Mouse (Mus musculus) lung, postnatal 0 days (tissue): ENCODE data around the gene Inpp4a.

Experiments used
- CTCF ChIP-seq: IDR thresholded peaks from 2 replicates; pipeline ENCODE4 v1.5.1; 2016; ENCODE audit warnings: antibody characterized with exemption, mild to moderate bottlenecking
- EP300 ChIP-seq: IDR thresholded peaks from 2 replicates; pipeline ENCODE4 v1.6.1; 2016; ENCODE audit warnings: antibody characterized with exemption, mild to moderate bottlenecking, control low read depth

DNA sequence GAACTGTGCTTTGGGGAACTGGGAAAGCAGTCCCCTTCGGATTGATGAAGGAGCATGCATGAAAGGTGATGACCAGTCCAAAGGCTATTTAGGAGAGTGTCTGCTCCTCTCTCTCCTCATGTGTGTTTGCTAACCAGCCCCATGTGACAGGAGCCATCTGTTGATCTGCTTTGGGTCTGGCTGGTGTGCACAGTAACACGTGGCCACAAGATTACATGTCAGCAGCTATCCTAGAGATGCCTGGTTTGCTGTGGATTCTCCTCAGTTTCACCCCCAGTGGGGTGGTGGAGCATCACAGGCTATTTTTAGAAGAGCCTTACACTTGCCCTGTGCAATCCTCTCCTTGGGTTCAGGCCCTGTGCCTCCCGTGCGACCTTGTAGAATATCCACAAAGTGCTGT, 42.2 kb downstream of the Inpp4a start:
- TF ChIP-seq CTCF (no peak), EP300 (no peak)
